Mouse (Mus musculus) spleen, adult 2 months (tissue): ENCODE results near the gene Olfr1501.
"Not testable (repeated sequence)": the region's sequence is repeated elsewhere in the genome, so short reads cannot be mapped to it uniquely, and the experiment has no call there.

ENCODE experiments used
- CTCF ChIP-seq: fragments of 200-500 bp; IDR thresholded peaks from 2 replicates; pipeline ENCODE4 v1.5.1; 2011; ENCODE audit warnings: mild to moderate bottlenecking, inconsistent platforms; ENCODE audit not compliant: insufficient read depth, insufficient read length, insufficient replicate concordance; ENCODE audit errors: extremely low read depth
- POLR2A ChIP-seq: fragments of 200-500 bp; IDR thresholded peaks from 2 replicates; pipeline ENCODE4 v1.6.1; 2011; ENCODE audit warnings: low read depth, low read length, inconsistent platforms

GRCm38 (mm10) chr19:13805486-13805885, 45.0 kb downstream of the Olfr1501 start:
- not testable (repeated sequence) for TF ChIP-seq CTCF, POLR2A
